12 mouse cellular contexts compared by ENCODE assay signal in genomic region chr10:16441661-16442072, GRCm38 (mm10).
DNase-seq lines count a peak whose midpoint lies in the region; ATAC-seq and TF ChIP-seq lines count a peak whose summit lies in the region.
"Had no signal": no experiment of that assay in that cellular context is flagged by ENCODE, and none has a peak within 500 bp of the region (broad histone marks: within the 10 kb centered on the region; RNA-seq: fewer than 3 reads in every experiment).

No protein-coding gene starts in this region.

- H3K4me3 ChIP-seq in heart, embryonic 15.5 days = no peak overlapping the region
- no peak overlapping the region for H3K4me3 ChIP-seq in heart, embryonic 11.5 days (ENCODE audit: low read depth, low read length)
- no peak overlapping the region for H3K4me3 ChIP-seq in hindbrain, embryonic 15.5 days
- H3K4me3 ChIP-seq in lung, adult 2 months (replicated peaks; ENCODE audit: extremely low read depth, low read depth, low read length) = no peak overlapping the region
- H3K4me3 ChIP-seq: kidney, embryonic 15.5 days; liver, embryonic 13.5 days had no signal

- 0 out of 2 replicates have a peak overlapping the region, but pooled peaks have one; percentile 57 for H3K27ac ChIP-seq in heart, embryonic 15.5 days
- no peak overlapping the region for H3K27ac ChIP-seq in heart, embryonic 11.5 days (ENCODE audit: low read depth, low read length)
- H3K27ac ChIP-seq in hindbrain, embryonic 15.5 days (replicated peaks) = peak overlapping the region; percentile 10; the same call in 1 of the 2 replicates
- H3K27ac ChIP-seq: kidney, embryonic 15.5 days; liver, embryonic 13.5 days; macrophage had no signal

- no peaks in the 10 kb centered on the region for H3K27me3 ChIP-seq in heart, embryonic 15.5 days
- H3K27me3 ChIP-seq in heart, embryonic 11.5 days (ENCODE audit: control insufficient read depth, insufficient read depth, low read length) = no peaks in the 10 kb centered on the region
- H3K27me3 ChIP-seq in hindbrain, embryonic 15.5 days = no peaks in the 10 kb centered on the region
- H3K27me3 ChIP-seq: kidney, embryonic 15.5 days; liver, embryonic 13.5 days had no signal

- TF ChIP-seq POLR2A in lung, adult 2 months (IDR thresholded peaks at IDR 0.05; ENCODE audit: borderline replicate concordance, extremely low read depth, low read depth, low read length) = no peak

- WGBS in heart, embryonic 15.5 days = 72% methylated on average over 2 of the region's 2 CpGs
- 75% methylated on average over 2 of the region's 2 CpGs for whole genome bisulfite sequencing in heart, embryonic 11.5 days (ENCODE audit: insufficient replicate concordance)
- WGBS in hindbrain, embryonic 15.5 days = 35% methylated on average over 2 of the region's 2 CpGs
- 73% methylated on average over 2 of the region's 2 CpGs for WGBS in lung, adult 2 months

- no peak for ATAC-seq in heart, embryonic 15.5 days (replicated peaks; ENCODE audit: insufficient number of reproducible peaks, insufficient read depth, low FRiP score, low read depth)
- ATAC-seq in heart, embryonic 11.5 days (replicated peaks; ENCODE audit: insufficient number of reproducible peaks, low FRiP score, low TSS enrichment) = no peak
- ATAC-seq in hindbrain, embryonic 15.5 days (ENCODE audit: low FRiP score, low read depth) = no peak

- H3K4me1 ChIP-seq in heart, embryonic 15.5 days (replicated peaks) = peaks cover 4% of the 10 kb centered on the region; the same call in 1 of the 2 replicates
- H3K4me1 ChIP-seq in heart, embryonic 11.5 days (ENCODE audit: control insufficient read depth, insufficient read depth, low read length) = peaks cover 5% of the 10 kb centered on the region; the same call in 1 of the 2 replicates
- 0 out of 2 replicates have a peak, but pooled peaks cover 4% of the 10 kb centered on the region for H3K4me1 ChIP-seq in hindbrain, embryonic 15.5 days (replicated peaks)
- H3K4me1 ChIP-seq in lung, adult 2 months (ENCODE audit: control insufficient read depth, insufficient read depth, low read length) = no peaks in the 10 kb centered on the region
- H3K4me1 ChIP-seq: liver, embryonic 13.5 days had no signal

- DNase-seq in NIH3T3 (ENCODE audit: low read depth) = peak; percentile 80
- DNase-seq in brain, embryonic 18.5 days (ENCODE audit: low read depth, low spot score) = peak; percentile 49
- no peak for DNase-seq in thymus, postnatal 14 days
- no peak for DNase-seq in lung, adult 2 months
- DNase-seq: gastrocnemius, postnatal 36 days; heart, postnatal 36 days; liver, embryonic 13.5 days had no signal

- H3K9ac ChIP-seq in heart, embryonic 15.5 days = no peak overlapping the region
- H3K9ac ChIP-seq in heart, embryonic 11.5 days (ENCODE audit: low read depth, low read length) = no peak overlapping the region
- H3K9ac ChIP-seq in hindbrain, embryonic 15.5 days = no peak overlapping the region
- H3K9ac ChIP-seq: kidney, embryonic 15.5 days; liver, embryonic 13.5 days had no signal

- H3K9me3 ChIP-seq in heart, embryonic 15.5 days (replicated peaks) = no peaks in the 10 kb centered on the region
- no peaks in the 10 kb centered on the region for H3K9me3 ChIP-seq in heart, embryonic 11.5 days (replicated peaks; ENCODE audit: control insufficient read depth, low read length)
- no peaks in the 10 kb centered on the region for H3K9me3 ChIP-seq in hindbrain, embryonic 15.5 days
- H3K9me3 ChIP-seq: kidney, embryonic 15.5 days; liver, embryonic 13.5 days had no signal

- no peak overlapping the region for H3K4me2 ChIP-seq in heart, embryonic 15.5 days
- H3K4me2 ChIP-seq in heart, embryonic 11.5 days = no peak overlapping the region
- H3K4me2 ChIP-seq in hindbrain, embryonic 15.5 days = no peak overlapping the region
- H3K4me2 ChIP-seq: kidney, embryonic 15.5 days; liver, embryonic 13.5 days had no signal

- no peak for TF ChIP-seq CTCF in lung, adult 2 months (IDR thresholded peaks at IDR 0.05; ENCODE audit: insufficient read depth, low read length)

- H3K36me3 ChIP-seq in heart, embryonic 15.5 days = no peaks in the 10 kb centered on the region
- H3K36me3 ChIP-seq in heart, embryonic 11.5 days (ENCODE audit: control insufficient read depth, insufficient read depth, low read length) = no peaks in the 10 kb centered on the region
- H3K36me3 ChIP-seq in hindbrain, embryonic 15.5 days = no peaks in the 10 kb centered on the region
- H3K36me3 ChIP-seq: kidney, embryonic 15.5 days; liver, embryonic 13.5 days had no signal

Comparison
In these comparisons a context has a peak if more than half of its experiments do, and no peak if none do; other contexts are left out.
1. DNase-seq: peak in NIH3T3 (single experiment) and brain, embryonic 18.5 days (single experiment); none in thymus, postnatal 14 days (single experiment) and lung, adult 2 months (single experiment).